Comparison of ENCODE assay signal across 8 mouse cellular contexts in genomic region chr17:30590417-30591198, GRCm38 (mm10). TPM values are rescaled to one million over a fixed set of nuclear protein-coding genes. Genes with fewer than 3 reads are reported as not detected.
A peak's percentile ranks its signal among the peaks of the same experiment; 100 is the strongest.
DNase-seq lines count a peak whose midpoint lies in the region; ATAC-seq and TF ChIP-seq lines count a peak whose summit lies in the region.

No protein-coding gene starts in this region.

- H3K4me3 ChIP-seq in forebrain, embryonic 15.5 days = no peak overlapping the region
- H3K4me3 ChIP-seq in intestine, postnatal 0 days (ENCODE audit: low read depth, low read length) = no peak overlapping the region

- WGBS in forebrain, embryonic 15.5 days = 34% methylated on average over 17 of the region's 17 CpGs
- WGBS in intestine, postnatal 0 days = 58% methylated on average over 17 of the region's 17 CpGs

- no peak overlapping the region for H3K9ac ChIP-seq in forebrain, embryonic 15.5 days (replicated peaks)
- no peak overlapping the region for H3K9ac ChIP-seq in intestine, postnatal 0 days (ENCODE audit: low read depth, low read length)

- H3K9me3 ChIP-seq in forebrain, embryonic 15.5 days = no peaks in the 10 kb centered on the region
- no peaks in the 10 kb centered on the region for H3K9me3 ChIP-seq in intestine, postnatal 0 days (ENCODE audit: control insufficient read depth)

- H3K4me1 ChIP-seq in forebrain, embryonic 15.5 days = peaks cover 3% of the 10 kb centered on the region
- H3K4me1 ChIP-seq in intestine, postnatal 0 days (replicated peaks; ENCODE audit: control insufficient read depth, insufficient read depth, low read length) = no peaks in the 10 kb centered on the region

- no peak overlapping the region for H3K27ac ChIP-seq in forebrain, embryonic 15.5 days (replicated peaks)
- no peak overlapping the region for H3K27ac ChIP-seq in intestine, postnatal 0 days (ENCODE audit: low read depth, low read length)

- DNase-seq in urinary bladder, postnatal 14 days (ENCODE audit: low spot score) = peak; percentile 48
- no peak for DNase-seq in urinary bladder, adult 18-20 months (ENCODE audit: low spot score in 2 of 2)
- DNase-seq in brain, adult 2 months (ENCODE audit: low read depth, low spot score) = peak; percentile 74
- peak; percentile 67 for DNase-seq in left cerebral cortex, postnatal 4 days
- DNase-seq in naive thymus-derived CD4-positive, alpha-beta T cell, adult 2 months (ENCODE audit: low read depth) = peak; percentile 70
- peak; percentile 57 to 62 for DNase-seq in thymus, postnatal 36 days

- peaks cover 10% of the 10 kb centered on the region; the same call in 1 of the 2 replicates for H3K36me3 ChIP-seq in forebrain, embryonic 15.5 days
- H3K36me3 ChIP-seq in intestine, postnatal 0 days (ENCODE audit: control insufficient read depth, insufficient read depth) = peaks cover 30% of the 10 kb centered on the region

- peak; percentile 79 for TF ChIP-seq CTCF in intestine, postnatal 0 days (IDR thresholded peaks at IDR 0.05; ENCODE audit: low read depth)

- ATAC-seq in forebrain, embryonic 15.5 days (replicated peaks) = 0 out of 2 replicates have a peak, but pooled peaks have one; percentile 32
- ATAC-seq in intestine, postnatal 0 days = no peak; the same call in 1 of the 2 replicates

- H3K27me3 ChIP-seq in forebrain, embryonic 15.5 days = no peaks in the 10 kb centered on the region
- no peaks in the 10 kb centered on the region for H3K27me3 ChIP-seq in intestine, postnatal 0 days (replicated peaks; ENCODE audit: control insufficient read depth, insufficient read depth, low read length)

- intact Hi-C loops in left cerebral cortex, postnatal 4 days (cut with DNase I) = no loop called here

- H3K4me2 ChIP-seq in forebrain, embryonic 15.5 days (replicated peaks) = no peak overlapping the region
- H3K4me2 ChIP-seq in intestine, postnatal 0 days (replicated peaks; ENCODE audit: low read depth) = no peak overlapping the region

RNA-seq across cellular contexts. Expression of gene Btbd9, which starts 14.3 kb away (rescaled TPM):
- 141 and 146 TPM in 2 replicates for polyA plus RNA-seq in forebrain, embryonic 15.5 days (2015; fragmentation: Nextera tagmentation; extraction: Ambion mirVana)
- polyA plus RNA-seq in intestine, postnatal 0 days (2015; fragmentation: Nextera tagmentation; extraction: Ambion mirVana) = 35.9 and 42.6 TPM in 2 replicates
- total RNA-seq in left cerebral cortex, postnatal 4 days (2021) = 100 to 1,000 TPM; 110 to 126 TPM

RNA-seq across cellular contexts. Expression of gene Dnah8, which starts 33.5 kb away (rescaled TPM):
- 0.83 and 1.5 TPM in 2 replicates for polyA plus RNA-seq in forebrain, embryonic 15.5 days (2015; fragmentation: Nextera tagmentation; extraction: Ambion mirVana)
- 0.35 and 0.72 TPM in 2 replicates for polyA plus RNA-seq in intestine, postnatal 0 days (2015; fragmentation: Nextera tagmentation; extraction: Ambion mirVana)
- total RNA-seq in left cerebral cortex, postnatal 4 days (2021) = 1 to 10 TPM; 5.3 to 5.6 TPM

RNA-seq across cellular contexts. Expression of gene Glo1, which starts 36.1 kb away (rescaled TPM):
- polyA plus RNA-seq in forebrain, embryonic 15.5 days (2015; fragmentation: Nextera tagmentation; extraction: Ambion mirVana) = 163 and 174 TPM in 2 replicates
- polyA plus RNA-seq in intestine, postnatal 0 days (2015; fragmentation: Nextera tagmentation; extraction: Ambion mirVana) = 169 and 176 TPM in 2 replicates
- total RNA-seq in left cerebral cortex, postnatal 4 days (2021) = 100 to 1,000 TPM; 107 to 121 TPM

Comparison
In these comparisons a context has a peak if more than half of its experiments do, and no peak if none do; other contexts are left out.
1. DNase-seq: peak in urinary bladder, postnatal 14 days (single experiment), brain, adult 2 months (single experiment), left cerebral cortex, postnatal 4 days (single experiment), naive thymus-derived CD4-positive, alpha-beta T cell, adult 2 months (single experiment) and thymus, postnatal 36 days (2 of 2); none in urinary bladder, adult 18-20 months (0 of 2).